Mouse (Mus musculus): ENCODE data around the gene Tdrd1. TPM values are rescaled to one million over a fixed set of nuclear protein-coding genes. Genes with fewer than 3 reads are reported as not detected.

Tdrd1 gene
- polyA plus RNA-seq, 1 experiment from 2014 or later = 0.03 TPM

GRCm38 (mm10) chr19:56915084-56915483 lies 89.1 kb downstream of the Tdrd1 start:
- no peak for ATAC-seq (ENCODE audit: insufficient read depth)
- no peak overlapping the region for H3K4me2 ChIP-seq
- H3K4me3 ChIP-seq (replicated peaks) = no peak overlapping the region
- 56% methylated on average over 6 of the region's 6 CpGs for WGBS (ENCODE audit: insufficient replicate concordance)
- H3K36me3 ChIP-seq (replicated peaks) = no peaks in the 10 kb centered on the region
- H3K4me1 ChIP-seq (replicated peaks) = no peaks in the 10 kb centered on the region
- no peak overlapping the region for H3K9ac ChIP-seq
- H3K9me3 ChIP-seq (replicated peaks) = no peaks in the 10 kb centered on the region
- no peak overlapping the region for H3K27ac ChIP-seq (replicated peaks)
- no peaks in the 10 kb centered on the region for H3K27me3 ChIP-seq

Other genes starting within 250 kb of the Tdrd1 start
- gene Adrb1, start 104.0 kb upstream of the Tdrd1 start, polyA plus RNA-seq (2015; fragmentation: Nextera tagmentation; extraction: Ambion mirVana) = 0.25 and 0.38 TPM in 2 replicates
- 4.6 and 5.3 TPM in 2 replicates for gene Ccdc186, start 4.0 kb upstream of the Tdrd1 start, polyA plus RNA-seq (2015; fragmentation: Nextera tagmentation; extraction: Ambion mirVana)
- gene Vwa2, start 48.0 kb downstream of the Tdrd1 start, polyA plus RNA-seq (2015; fragmentation: Nextera tagmentation; extraction: Ambion mirVana) = 0.02 TPM in 1 of 2 replicates, not detected in the other
- 1.0 and 1.3 TPM in 2 replicates for gene Afap1l2, start 182.0 kb downstream of the Tdrd1 start, polyA plus RNA-seq (2015; fragmentation: Nextera tagmentation; extraction: Ambion mirVana)